Mouse (Mus musculus): Measurements from ENCODE around the gene Ckap4.

Ckap4 gene

GRCm38 (mm10) chr10:84533912-84534671, at the start of gene Ckap4:
Gene Ckap4, minus strand, starts transcription at chr10:84534062.
- WGBS: 2% methylated on average over 58 of the region's 64 CpGs

GRCm38 (mm10) chr10:84582236-84582635, 48.4 kb upstream of the Ckap4 start:
- WGBS: 48% methylated on average over 7 of the region's 7 CpGs

- 86% methylated on average over 8 of the region's 8 CpGs for WGBS
These were observed 47.3 kb upstream of the Ckap4 start for GRCm38 (mm10) chr10:84581191-84581590.

GRCm38 (mm10) chr10:84579527-84579926, 45.7 kb upstream of the Ckap4 start:
- WGBS: 95% methylated on average over 2 of the region's 2 CpGs

- WGBS: 84% methylated on average over 10 of the region's 10 CpGs
These were observed 44.9 kb upstream of the Ckap4 start for GRCm38 (mm10) chr10:84578738-84579137.

GRCm38 (mm10) chr10:84577071-84577727, 43.3 kb upstream of the Ckap4 start:
- 1% methylated on average over 38 of the region's 38 CpGs for WGBS

GRCm38 (mm10) chr10:84576395-84577070, 42.7 kb upstream of the Ckap4 start, which contains the start of gene Tcp11l2:
Gene Tcp11l2, plus strand, starts transcription at chr10:84576626.
- 1% methylated on average over 46 of the region's 46 CpGs for WGBS

- under 1% methylated on average over 14 of the region's 14 CpGs for WGBS
These were observed 42.1 kb upstream of the Ckap4 start for GRCm38 (mm10) chr10:84576029-84576394.

GRCm38 (mm10) chr10:84573671-84574420, 40.0 kb upstream of the Ckap4 start:
- 71% methylated on average over 5 of the region's 5 CpGs for WGBS

GRCm38 (mm10) chr10:84571052-84571639, 37.3 kb upstream of the Ckap4 start:
- WGBS: 63% methylated on average over 10 of the region's 10 CpGs

GRCm38 (mm10) chr10:84564427-84564826, 30.6 kb upstream of the Ckap4 start:
- WGBS: 43% methylated on average over 8 of the region's 8 CpGs

- WGBS: 75% methylated on average over 13 of the region's 13 CpGs
These were observed 29.0 kb upstream of the Ckap4 start for GRCm38 (mm10) chr10:84562567-84563554.

GRCm38 (mm10) chr10:84562121-84562520, 28.3 kb upstream of the Ckap4 start:
- whole genome bisulfite sequencing: 90% methylated on average over 5 of the region's 5 CpGs

GRCm38 (mm10) chr10:84559986-84560385, 26.1 kb upstream of the Ckap4 start:
- 93% methylated on average over 4 of the region's 4 CpGs for WGBS

GRCm38 (mm10) chr10:84558511-84558910, 24.6 kb upstream of the Ckap4 start:
- WGBS: 90% methylated on average over 1 of the region's 1 CpGs

- WGBS: 69% methylated on average over 2 of the region's 2 CpGs
These were observed 22.3 kb upstream of the Ckap4 start for GRCm38 (mm10) chr10:84556120-84556519.

GRCm38 (mm10) chr10:84554291-84555009, 20.6 kb upstream of the Ckap4 start:
- 54% methylated on average over 6 of the region's 6 CpGs for WGBS

GRCm38 (mm10) chr10:84552477-84552876, 18.6 kb upstream of the Ckap4 start:
- WGBS: 94% methylated on average over 2 of the region's 2 CpGs

- WGBS: 98% methylated on average over 3 of the region's 3 CpGs
These were observed 18.0 kb upstream of the Ckap4 start for GRCm38 (mm10) chr10:84551846-84552245.

GRCm38 (mm10) chr10:84549920-84550293, 16.0 kb upstream of the Ckap4 start:
- WGBS: 81% methylated on average over 10 of the region's 10 CpGs
